Mouse (Mus musculus) megakaryocyte, embryonic 14.5 days (primary cell): Measurements from ENCODE around the gene Tigit.

Experiments
- FLI1 ChIP-seq: IDR thresholded peaks from 2 replicates; pipeline ENCODE4 v1.6.1; 2012; ENCODE audit warnings: low read length, inconsistent platforms, mixed read lengths
- GATA1 ChIP-seq: IDR thresholded peaks from 3 replicates; pipeline ENCODE4 v1.6.1; 2012; ENCODE audit warnings: mixed read lengths, low read length, inconsistent platforms, borderline replicate concordance

GRCm38 (mm10) chr16:43698735-43699649 lies 35.0 kb upstream of the Tigit start:
- TF ChIP-seq GATA1: no peak
- TF ChIP-seq FLI1: no peak
